Mouse (Mus musculus): ENCODE results near the gene Cd72. TPM values are rescaled to one million over a fixed set of nuclear protein-coding genes. Genes with fewer than 3 reads are reported as not detected.
A peak's percentile ranks its signal among the peaks of the same experiment; 100 is the strongest.

Gene Cd72
- polyA plus RNA-seq, 1 experiment from 2014 or later = 5.5 TPM

GRCm38 (mm10) chr4:43428180-43428861, 26.1 kb downstream of the Cd72 start:
- no peak overlapping the region for H3K27ac ChIP-seq (ENCODE audit: low read length)
- H3K4me3 ChIP-seq (ENCODE audit: low read depth, low read length) = no peak overlapping the region
- no peak for ATAC-seq (ENCODE audit: insufficient number of reproducible peaks, insufficient read depth, low FRiP score, low read depth)
- H3K27me3 ChIP-seq (ENCODE audit: control insufficient read depth, insufficient read depth, low read length) = peaks cover 19% of the 10 kb centered on the region; the same call in 1 of the 2 replicates
- H3K36me3 ChIP-seq (ENCODE audit: control insufficient read depth, insufficient read depth, low read length) = peaks cover 31% of the 10 kb centered on the region
- no peaks in the 10 kb centered on the region; the same call in 1 of the 2 replicates for H3K4me1 ChIP-seq (ENCODE audit: control insufficient read depth, insufficient read depth, low read length)
- 33% methylated on average over 16 of the region's 16 CpGs for WGBS
- H3K4me2 ChIP-seq (replicated peaks; ENCODE audit: low read depth, low read length) = no peak overlapping the region
- H3K9ac ChIP-seq (replicated peaks; ENCODE audit: low read depth, low read length) = no peak overlapping the region
- no peaks in the 10 kb centered on the region for H3K9me3 ChIP-seq (ENCODE audit: control insufficient read depth, low read depth, low read length)

GRCm38 (mm10) chr4:43427501-43428179, 26.8 kb downstream of the Cd72 start:
- no peak overlapping the region for H3K4me2 ChIP-seq (replicated peaks; ENCODE audit: low read depth, low read length)
- 30% methylated on average over 23 of the region's 23 CpGs for WGBS

GRCm38 (mm10) chr4:43426487-43426886, 27.9 kb downstream of the Cd72 start:
- Histone ChIP-seq H3K9me3 (ENCODE audit: control insufficient read depth, low read depth, low read length) (no peaks in the 10 kb centered on the region), H3K27me3 (ENCODE audit: control insufficient read depth, insufficient read depth, low read length) (peaks cover 19% of the 10 kb centered on the region; the same call in 1 of the 2 replicates), H3K36me3 (ENCODE audit: control insufficient read depth, insufficient read depth, low read length) (peaks cover 44% of the 10 kb centered on the region), H3K27ac (ENCODE audit: low read length) (no peak overlapping the region), H3K9ac (replicated peaks; ENCODE audit: low read depth, low read length) (no peak overlapping the region), H3K4me2 (replicated peaks; ENCODE audit: low read depth, low read length) (no peak overlapping the region), H3K4me3 (ENCODE audit: low read depth, low read length) (no peak overlapping the region), H3K4me1 (ENCODE audit: control insufficient read depth, insufficient read depth, low read length) (no peaks in the 10 kb centered on the region; the same call in 1 of the 2 replicates)
- no peak for ATAC-seq (ENCODE audit: insufficient number of reproducible peaks, insufficient read depth, low FRiP score, low read depth)
- WGBS = 64% methylated on average over 10 of the region's 10 CpGs

More at GRCm38 (mm10) chr4:43427501-43428179, 26.8 kb downstream of the Cd72 start:
- H3K9ac ChIP-seq (replicated peaks; ENCODE audit: low read depth, low read length) = no peak overlapping the region
- peaks cover 36% of the 10 kb centered on the region for H3K36me3 ChIP-seq (ENCODE audit: control insufficient read depth, insufficient read depth, low read length)
- H3K27me3 ChIP-seq (ENCODE audit: control insufficient read depth, insufficient read depth, low read length) = peaks cover 19% of the 10 kb centered on the region; the same call in 1 of the 2 replicates
- no peak overlapping the region for H3K27ac ChIP-seq (ENCODE audit: low read length)
- no peak for ATAC-seq (ENCODE audit: insufficient number of reproducible peaks, insufficient read depth, low FRiP score, low read depth)
- no peak overlapping the region for H3K4me3 ChIP-seq (ENCODE audit: low read depth, low read length)
- no peaks in the 10 kb centered on the region for H3K9me3 ChIP-seq (ENCODE audit: control insufficient read depth, low read depth, low read length)
- H3K4me1 ChIP-seq (ENCODE audit: control insufficient read depth, insufficient read depth, low read length) = no peaks in the 10 kb centered on the region; the same call in 1 of the 2 replicates

- peak; percentile 57 for ATAC-seq (ENCODE audit: insufficient number of reproducible peaks, insufficient read depth, low FRiP score, low read depth)
- Histone ChIP-seq H3K4me2 (replicated peaks; ENCODE audit: low read depth, low read length) (peak overlapping the region; percentile 1; the same call in 1 of the 2 replicates), H3K9ac (replicated peaks; ENCODE audit: low read depth, low read length) (no peak overlapping the region), H3K4me1 (ENCODE audit: control insufficient read depth, insufficient read depth, low read length) (no peaks in the 10 kb centered on the region; the same call in 1 of the 2 replicates), H3K36me3 (ENCODE audit: control insufficient read depth, insufficient read depth, low read length) (peaks cover 44% of the 10 kb centered on the region), H3K9me3 (ENCODE audit: control insufficient read depth, low read depth, low read length) (no peaks in the 10 kb centered on the region), H3K27me3 (ENCODE audit: control insufficient read depth, insufficient read depth, low read length) (peaks cover 19% of the 10 kb centered on the region; the same call in 1 of the 2 replicates), H3K27ac (ENCODE audit: low read length) (no peak overlapping the region), H3K4me3 (ENCODE audit: low read depth, low read length) (no peak overlapping the region)
- WGBS = 38% methylated on average over 31 of the region's 31 CpGs
These were observed 28.6 kb downstream of the Cd72 start for GRCm38 (mm10) chr4:43425648-43426380.

- Histone ChIP-seq H3K9ac (replicated peaks; ENCODE audit: low read depth, low read length) (no peak overlapping the region), H3K4me1 (ENCODE audit: control insufficient read depth, insufficient read depth, low read length) (no peaks in the 10 kb centered on the region; the same call in 1 of the 2 replicates), H3K27ac (ENCODE audit: low read length) (no peak overlapping the region), H3K4me3 (ENCODE audit: low read depth, low read length) (no peak overlapping the region), H3K4me2 (replicated peaks; ENCODE audit: low read depth, low read length) (peak overlapping the region; percentile 1; the same call in 1 of the 2 replicates), H3K36me3 (ENCODE audit: control insufficient read depth, insufficient read depth, low read length) (peaks cover 44% of the 10 kb centered on the region), H3K27me3 (ENCODE audit: control insufficient read depth, insufficient read depth, low read length) (peaks cover 19% of the 10 kb centered on the region; the same call in 1 of the 2 replicates), H3K9me3 (ENCODE audit: control insufficient read depth, low read depth, low read length) (no peaks in the 10 kb centered on the region)
- ATAC-seq (ENCODE audit: insufficient number of reproducible peaks, insufficient read depth, low FRiP score, low read depth) = peak; percentile 3; the same call in 1 of the 2 replicates
- 34% methylated on average over 14 of the region's 14 CpGs for WGBS
These were observed 29.2 kb downstream of the Cd72 start for GRCm38 (mm10) chr4:43425197-43425596.

- Histone ChIP-seq H3K9me3 (ENCODE audit: control insufficient read depth, low read depth, low read length) (no peaks in the 10 kb centered on the region), H3K4me1 (ENCODE audit: control insufficient read depth, insufficient read depth, low read length) (no peaks in the 10 kb centered on the region; the same call in 1 of the 2 replicates), H3K4me2 (replicated peaks; ENCODE audit: low read depth, low read length) (no peak overlapping the region), H3K36me3 (ENCODE audit: control insufficient read depth, insufficient read depth, low read length) (peaks cover 44% of the 10 kb centered on the region), H3K27me3 (ENCODE audit: control insufficient read depth, insufficient read depth, low read length) (peaks cover 19% of the 10 kb centered on the region; the same call in 1 of the 2 replicates), H3K27ac (ENCODE audit: low read length) (no peak overlapping the region), H3K9ac (replicated peaks; ENCODE audit: low read depth, low read length) (no peak overlapping the region), H3K4me3 (ENCODE audit: low read depth, low read length) (no peak overlapping the region)
- ATAC-seq (ENCODE audit: insufficient number of reproducible peaks, insufficient read depth, low FRiP score, low read depth) = no peak
- WGBS = 71% methylated on average over 9 of the region's 9 CpGs
These were observed 30.4 kb downstream of the Cd72 start for GRCm38 (mm10) chr4:43424072-43424471.

- WGBS = 85% methylated on average over 20 of the region's 20 CpGs
These were observed 31.0 kb downstream of the Cd72 start for GRCm38 (mm10) chr4:43423267-43423934.

More at GRCm38 (mm10) chr4:43423267-43423934, 31.0 kb downstream of the Cd72 start:
- no peak overlapping the region for H3K9ac ChIP-seq (replicated peaks; ENCODE audit: low read depth, low read length)
- no peaks in the 10 kb centered on the region for H3K9me3 ChIP-seq (ENCODE audit: control insufficient read depth, low read depth, low read length)
- ATAC-seq (ENCODE audit: insufficient number of reproducible peaks, insufficient read depth, low FRiP score, low read depth) = no peak
- peaks cover 44% of the 10 kb centered on the region for H3K36me3 ChIP-seq (ENCODE audit: control insufficient read depth, insufficient read depth, low read length)
- H3K27me3 ChIP-seq (ENCODE audit: control insufficient read depth, insufficient read depth, low read length) = peaks cover 19% of the 10 kb centered on the region; the same call in 1 of the 2 replicates
- no peak overlapping the region for H3K4me2 ChIP-seq (replicated peaks; ENCODE audit: low read depth, low read length)
- no peak overlapping the region for H3K4me3 ChIP-seq (ENCODE audit: low read depth, low read length)
- H3K4me1 ChIP-seq (ENCODE audit: control insufficient read depth, insufficient read depth, low read length) = no peaks in the 10 kb centered on the region; the same call in 1 of the 2 replicates
- H3K27ac ChIP-seq (ENCODE audit: low read length) = no peak overlapping the region

Data from stomach, embryonic 14.5 days (tissue).